9 mouse cellular contexts compared by ENCODE assay signal in the genomic region with DNA sequence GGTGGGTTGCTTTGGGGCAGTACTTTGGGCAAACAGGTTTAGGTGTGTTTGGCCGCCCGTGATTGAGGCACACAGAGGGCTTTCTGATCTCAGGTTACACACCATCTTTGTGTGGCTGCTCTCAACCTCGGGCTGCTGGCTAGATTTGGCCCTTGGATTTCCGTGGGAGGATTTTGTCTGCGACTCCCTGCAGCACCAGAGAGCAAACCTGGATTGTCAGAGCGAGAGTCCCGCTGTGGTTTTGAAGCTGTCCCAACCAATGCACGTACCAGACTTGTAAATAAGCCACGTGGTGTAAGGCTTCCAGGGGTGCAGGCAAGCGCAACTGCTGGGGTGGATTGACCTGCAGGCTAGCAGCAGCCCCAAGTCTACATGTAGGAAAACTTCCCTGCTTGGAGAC. TPM values are rescaled to one million over a fixed set of nuclear protein-coding genes. Genes with fewer than 3 reads are reported as not detected.
A peak's percentile ranks its signal among the peaks of the same experiment; 100 is the strongest.
DNase-seq lines count a peak whose midpoint lies in the region; ATAC-seq and TF ChIP-seq lines count a peak whose summit lies in the region.
"Had no signal": no experiment of that assay in that cellular context is flagged by ENCODE, and none has a peak within 500 bp of the region (broad histone marks: within the 10 kb centered on the region; RNA-seq: fewer than 3 reads in every experiment).

No protein-coding gene starts in this region.

- ATAC-seq in kidney, postnatal 0 days (replicated peaks; ENCODE audit: low FRiP score, low read depth), result no peak
- ATAC-seq in neural tube, embryonic 15.5 days (ENCODE audit: low FRiP score), result no peak

- peaks cover 33% of the 10 kb centered on the region for H3K4me1 ChIP-seq in thymus, adult 2 months (replicated peaks; ENCODE audit: control insufficient read depth, insufficient read depth, low read length)
- H3K4me1 ChIP-seq in kidney, postnatal 0 days (replicated peaks; ENCODE audit: insufficient read depth, low read length), result 0 out of 2 replicates have a peak, but pooled peaks cover 7% of the 10 kb centered on the region
- H3K4me1 ChIP-seq in neural tube, embryonic 15.5 days, result peaks cover 13% of the 10 kb centered on the region

- H3K4me3 ChIP-seq in thymus, adult 2 months (ENCODE audit: control insufficient read depth, insufficient read depth, low read length), result peak overlapping the region; percentile 31
- H3K4me3 ChIP-seq in kidney, postnatal 0 days (replicated peaks; ENCODE audit: low read depth, low read length), result peak overlapping the region; percentile 31
- 0 out of 2 replicates have a peak overlapping the region, but pooled peaks have one; percentile 8 for H3K4me3 ChIP-seq in neural tube, embryonic 15.5 days (replicated peaks)

- intact Hi-C loops in gastrocnemius, postnatal 36 days (cut with DNase I), result no loop called here

- no peak for TF ChIP-seq CTCF in thymus, adult 2 months (IDR thresholded peaks at IDR 0.05; ENCODE audit: borderline replicate concordance, control insufficient read depth, extremely low read depth, insufficient read depth, low read length, poor library complexity)
- no peak for TF ChIP-seq CTCF in kidney, postnatal 0 days (IDR thresholded peaks at IDR 0.05; ENCODE audit: low read depth)

- TF ChIP-seq POLR2A in thymus, adult 2 months (IDR thresholded peaks at IDR 0.05; ENCODE audit: control insufficient read depth, extremely low read depth, insufficient read depth, low read length, poor library complexity), result no peak

- peaks cover 4% of the 10 kb centered on the region; the same call in 1 of the 2 replicates for H3K27me3 ChIP-seq in thymus, adult 2 months (ENCODE audit: control insufficient read depth, insufficient read depth, low read length)
- no peaks in the 10 kb centered on the region for H3K27me3 ChIP-seq in kidney, postnatal 0 days (ENCODE audit: insufficient read depth, low read length)
- peaks cover 69% of the 10 kb centered on the region for H3K27me3 ChIP-seq in neural tube, embryonic 15.5 days (replicated peaks)

- H3K36me3 ChIP-seq in thymus, adult 2 months (ENCODE audit: control insufficient read depth, insufficient read depth, low read length), result no peaks in the 10 kb centered on the region
- H3K36me3 ChIP-seq in kidney, postnatal 0 days (ENCODE audit: insufficient read depth, low read length), result no peaks in the 10 kb centered on the region
- H3K36me3 ChIP-seq in neural tube, embryonic 15.5 days, result no peaks in the 10 kb centered on the region

- DNase-seq in adrenal gland, adult 2 months, result peak; percentile 13
- DNase-seq in adrenal gland, postnatal 25 days, result no peak
- no peak for DNase-seq in thymus, adult 2 months
- DNase-seq in thymus, adult 18-20 months, result no peak
- peak; percentile 44 for DNase-seq in kidney, postnatal 0 days (ENCODE audit: low spot score)
- DNase-seq in gastrocnemius, postnatal 36 days, result no peak
- DNase-seq in spleen, postnatal 10 days (ENCODE audit: low spot score in 2 of 2), result no peak

- 6% methylated on average over 10 of the region's 10 CpGs for WGBS in thymus, adult 2 months
- WGBS in kidney, postnatal 0 days, result under 1% methylated on average over 10 of the region's 10 CpGs
- under 1% methylated on average over 10 of the region's 10 CpGs for WGBS in neural tube, embryonic 15.5 days

- H3K4me2 ChIP-seq in kidney, postnatal 0 days (ENCODE audit: low read length), result peak overlapping the region; percentile 63
- H3K4me2 ChIP-seq in neural tube, embryonic 15.5 days, result peak overlapping the region; percentile 30

- H3K9me3 ChIP-seq in kidney, postnatal 0 days (replicated peaks; ENCODE audit: low read length), result no peaks in the 10 kb centered on the region
- no peaks in the 10 kb centered on the region for H3K9me3 ChIP-seq in neural tube, embryonic 15.5 days (replicated peaks)

- no peak overlapping the region for H3K27ac ChIP-seq in thymus, adult 2 months (ENCODE audit: control insufficient read depth, insufficient read depth, low read length)
- peak overlapping the region; percentile 86 for H3K27ac ChIP-seq in kidney, postnatal 0 days
- H3K27ac ChIP-seq in neural tube, embryonic 15.5 days (replicated peaks), result no peak overlapping the region

- H3K9ac ChIP-seq in kidney, postnatal 0 days (ENCODE audit: low read depth, low read length), result peak overlapping the region; percentile 54
- H3K9ac ChIP-seq in neural tube, embryonic 15.5 days (replicated peaks), result no peak overlapping the region

RNA-seq across cellular contexts. Expression of gene Mpzl2, which starts 3.3 kb away (rescaled TPM):
- total RNA-seq in adrenal gland, adult 2 months (2021), result 10 to 100 TPM in 1 of 2 experiments, 1 to 10 TPM in 1; 9.2 to 12.5 TPM
- polyA plus RNA-seq in adrenal gland, adult 2 months (2012; rRNA removed), result 3.7 and 4.9 TPM in 2 replicates
- total RNA-seq in adrenal gland, postnatal 25 days (2021), result 5.7 and 7.4 TPM in 2 replicates
- 10.1 and 11.6 TPM in 2 replicates for polyA plus RNA-seq in thymus, adult 2 months (2012; rRNA removed)
- 21.8 and 23.1 TPM in 2 replicates for polyA plus RNA-seq in kidney, postnatal 0 days (2015; fragmentation: Nextera tagmentation; extraction: Ambion mirVana)
- polyA plus RNA-seq in neural tube, embryonic 15.5 days (2015; fragmentation: Nextera tagmentation; extraction: Ambion mirVana), result 0.77 and 8.6 TPM in 2 replicates
- total RNA-seq in gastrocnemius, postnatal 36 days (2021), result under 1 TPM; 0.30 to 0.33 TPM
- total RNA-seq: common myeloid progenitor, adult 5-6 weeks had no signal

RNA-seq across cellular contexts. Expression of gene Mpzl3, which starts 12.0 kb away (rescaled TPM):
- total RNA-seq in adrenal gland, adult 2 months (2021), result 10 to 100 TPM in 1 of 2 experiments, 1 to 10 TPM in 1; 6.2 to 13.3 TPM
- polyA plus RNA-seq in adrenal gland, adult 2 months (2012; rRNA removed), result 0.99 and 1.3 TPM in 2 replicates
- 6.0 and 6.8 TPM in 2 replicates for total RNA-seq in adrenal gland, postnatal 25 days (2021)
- 5.3 and 7.3 TPM in 2 replicates for polyA plus RNA-seq in thymus, adult 2 months (2012; rRNA removed)
- polyA plus RNA-seq in kidney, postnatal 0 days (2015; fragmentation: Nextera tagmentation; extraction: Ambion mirVana), result 2.7 and 3.5 TPM in 2 replicates
- 1.00 and 2.0 TPM in 2 replicates for polyA plus RNA-seq in neural tube, embryonic 15.5 days (2015; fragmentation: Nextera tagmentation; extraction: Ambion mirVana)
- 1 to 10 TPM in 1 of 2 experiments, under 1 TPM in 1; 0.97 to 1.4 TPM for total RNA-seq in gastrocnemius, postnatal 36 days (2021)

RNA-seq across cellular contexts. Expression of gene Cd3e, which starts 33.5 kb away (rescaled TPM):
- total RNA-seq in adrenal gland, adult 2 months (2021), result 1 to 10 TPM in 1 of 2 experiments, under 1 TPM in 1; 0.55 to 1.5 TPM
- polyA plus RNA-seq in adrenal gland, adult 2 months (2012; rRNA removed), result 0.34 and 0.42 TPM in 2 replicates
- total RNA-seq in adrenal gland, postnatal 25 days (2021), result 0.46 TPM in 1 of 2 replicates, not detected in the other
- 343 and 451 TPM in 2 replicates for polyA plus RNA-seq in thymus, adult 2 months (2012; rRNA removed)
- polyA plus RNA-seq in kidney, postnatal 0 days (2015; fragmentation: Nextera tagmentation; extraction: Ambion mirVana), result 0.08 TPM in 1 of 2 replicates, not detected in the other
- 0.19 and 57.9 TPM in 2 replicates for polyA plus RNA-seq in neural tube, embryonic 15.5 days (2015; fragmentation: Nextera tagmentation; extraction: Ambion mirVana)
- 1 to 10 TPM in 1 of 2 experiments, not detected in 1; 2.5 TPM for total RNA-seq in gastrocnemius, postnatal 36 days (2021)
- total RNA-seq: common myeloid progenitor, adult 5-6 weeks had no signal

RNA-seq across cellular contexts. Expression of gene Jaml, which starts 36.0 kb away (rescaled TPM):
- 1 to 10 TPM; 1.0 to 2.9 TPM for total RNA-seq in adrenal gland, adult 2 months (2021)
- 0.06 and 0.08 TPM in 2 replicates for polyA plus RNA-seq in adrenal gland, adult 2 months (2012; rRNA removed)
- total RNA-seq in adrenal gland, postnatal 25 days (2021), result 1.1 and 2.6 TPM in 2 replicates
- 2.5 and 3.5 TPM in 2 replicates for polyA plus RNA-seq in thymus, adult 2 months (2012; rRNA removed)
- 0.61 and 0.70 TPM in 2 replicates for polyA plus RNA-seq in kidney, postnatal 0 days (2015; fragmentation: Nextera tagmentation; extraction: Ambion mirVana)
- polyA plus RNA-seq in neural tube, embryonic 15.5 days (2015; fragmentation: Nextera tagmentation; extraction: Ambion mirVana), result 0.32 and 1.7 TPM in 2 replicates
- under 1 TPM; 0.13 to 0.44 TPM for total RNA-seq in gastrocnemius, postnatal 36 days (2021)

Comparison
In these comparisons a context has a peak if more than half of its experiments do, and no peak if none do; other contexts are left out.
1. DNase-seq: peak in adrenal gland, adult 2 months (single experiment) and kidney, postnatal 0 days (single experiment); none in adrenal gland, postnatal 25 days (single experiment), thymus, adult 2 months (single experiment), thymus, adult 18-20 months (0 of 2), gastrocnemius, postnatal 36 days (0 of 2) and spleen, postnatal 10 days (0 of 2).
2. Peak in every context shown above with its lines, with median percentiles within 50 percentile points of each other: H3K4me3 ChIP-seq.